Mouse (Mus musculus) cerebellum, postnatal 4 days (tissue): ENCODE data around the gene Insl5.

ENCODE experiments used
- DNase-seq, 2 experiments: peaks; one replicate each; pipeline ENCODE4 v3.0.0; 2022; ENCODE audit warnings: low spot score in 2 of 2, mixed read lengths in 1 of 2

Gene Insl5

DNA sequence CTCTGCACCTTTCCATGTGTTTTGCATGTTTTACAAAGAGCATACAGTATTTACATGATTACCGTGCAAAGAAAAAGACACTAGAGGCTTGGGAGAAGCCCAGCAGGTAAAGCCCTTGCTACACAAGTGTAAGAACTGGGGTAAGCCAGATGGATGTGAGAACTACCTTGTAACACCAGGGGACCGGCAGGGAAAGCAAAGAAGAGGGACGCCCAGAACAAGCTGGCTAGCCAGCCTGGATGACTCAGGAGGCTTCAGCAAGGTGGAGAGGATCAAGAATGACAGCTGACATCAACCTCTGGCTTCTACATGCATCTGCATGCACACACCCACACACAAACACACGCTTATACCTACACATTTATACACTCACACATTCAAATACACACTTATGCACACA, 36.6 kb downstream of the Insl5 start:
- no peak for DNase-seq

DNA sequence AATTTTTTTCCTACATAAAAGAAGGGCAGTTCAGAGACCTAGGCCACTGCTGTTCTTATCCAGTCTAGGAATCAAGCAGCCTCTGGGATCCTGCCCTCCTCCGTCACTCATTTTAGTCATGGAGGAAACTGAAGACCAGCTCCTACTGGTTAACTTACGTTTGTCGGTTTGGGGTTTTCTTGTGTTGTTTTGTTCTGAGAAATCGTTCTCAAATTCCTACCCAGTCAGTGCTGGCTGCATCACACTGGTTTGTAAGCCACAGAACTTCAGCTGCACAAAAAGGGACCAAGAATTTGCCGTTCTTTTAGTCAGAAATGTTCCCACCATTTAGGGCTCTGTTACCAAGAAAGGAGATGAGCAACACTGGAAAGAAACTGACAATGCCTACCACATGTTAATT, 37.3 kb downstream of the Insl5 start:
- no peak for DNase-seq

DNA sequence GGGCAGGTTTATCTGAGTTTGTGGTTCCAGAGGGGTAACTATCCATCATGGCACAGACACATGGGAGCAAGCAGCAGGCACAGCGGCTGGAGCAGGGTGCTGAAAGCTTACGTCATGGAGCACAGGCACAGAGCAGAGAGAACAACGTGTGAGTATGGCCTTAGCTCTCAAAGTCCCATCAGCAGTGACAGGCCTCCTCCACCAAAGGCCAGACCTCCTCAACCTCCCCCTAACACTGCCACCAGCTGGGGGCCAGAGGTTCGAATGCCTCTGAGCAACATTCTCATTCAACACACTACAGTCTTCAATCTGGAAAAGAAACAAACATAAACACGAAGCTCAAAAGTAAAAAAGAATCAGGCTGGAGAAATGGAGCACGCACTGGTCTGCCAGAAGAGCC, 38.1 kb downstream of the Insl5 start:
- DNase-seq, result no peak

DNA sequence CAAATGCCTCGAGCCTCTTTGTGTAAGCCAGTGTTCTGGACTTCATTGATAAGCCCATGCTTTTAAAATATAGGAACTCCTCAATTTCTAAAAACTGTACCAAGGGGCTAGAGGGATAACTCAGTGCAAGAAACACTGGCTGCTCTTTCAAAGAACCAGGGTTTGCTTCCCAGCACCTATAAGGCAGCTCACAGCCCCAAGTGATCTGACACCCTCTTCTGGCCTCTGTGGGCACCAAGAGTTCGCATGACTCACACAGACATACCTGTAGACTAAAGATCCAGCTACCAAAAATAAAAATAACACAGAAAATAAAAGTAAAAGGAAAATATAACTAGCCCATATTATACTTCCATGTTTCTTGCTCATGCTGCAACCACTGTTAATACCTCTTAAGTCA, 38.9 kb downstream of the Insl5 start:
- DNase-seq, result no peak

DNA sequence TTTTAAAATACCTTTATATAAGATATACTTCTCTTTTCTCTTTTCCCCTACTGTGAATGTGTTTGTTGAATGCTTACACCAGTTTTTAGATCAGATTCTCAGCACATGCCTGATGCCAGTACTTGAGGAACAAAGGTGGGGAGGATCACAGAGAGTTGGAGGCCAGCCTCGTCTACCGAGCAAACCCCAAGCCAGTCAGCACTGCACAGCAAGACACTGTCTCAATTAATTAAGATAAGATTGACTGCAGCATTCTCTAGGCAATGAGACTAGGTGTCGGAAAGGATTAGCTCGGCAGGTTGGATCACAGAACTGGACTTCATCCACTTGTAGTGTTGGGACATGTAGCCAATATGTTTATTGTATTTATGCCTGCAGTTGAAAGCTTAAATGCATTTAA, 39.3 kb downstream of the Insl5 start:
- DNase-seq, result no peak

DNA sequence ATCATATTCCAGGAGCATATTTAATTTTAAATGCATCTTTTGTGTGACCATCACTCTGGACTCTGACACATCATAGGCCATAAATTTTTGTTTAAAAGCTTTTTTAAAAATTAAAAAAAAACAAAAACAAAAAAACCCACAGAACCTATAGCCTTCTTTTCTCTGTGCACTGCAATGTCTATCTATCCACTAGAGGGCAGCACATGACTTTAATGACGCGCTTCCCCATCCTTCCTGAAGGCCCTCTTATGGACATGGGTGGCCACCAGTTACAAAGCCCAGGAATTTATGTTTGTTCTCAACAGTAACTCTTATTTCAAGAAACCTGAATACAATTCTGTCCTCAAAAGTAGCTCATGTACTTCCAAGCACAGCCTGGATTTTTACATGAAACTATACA, 39.7 kb downstream of the Insl5 start:
- peak in 1 of 2 experiments; percentile 46 for DNase-seq

DNA sequence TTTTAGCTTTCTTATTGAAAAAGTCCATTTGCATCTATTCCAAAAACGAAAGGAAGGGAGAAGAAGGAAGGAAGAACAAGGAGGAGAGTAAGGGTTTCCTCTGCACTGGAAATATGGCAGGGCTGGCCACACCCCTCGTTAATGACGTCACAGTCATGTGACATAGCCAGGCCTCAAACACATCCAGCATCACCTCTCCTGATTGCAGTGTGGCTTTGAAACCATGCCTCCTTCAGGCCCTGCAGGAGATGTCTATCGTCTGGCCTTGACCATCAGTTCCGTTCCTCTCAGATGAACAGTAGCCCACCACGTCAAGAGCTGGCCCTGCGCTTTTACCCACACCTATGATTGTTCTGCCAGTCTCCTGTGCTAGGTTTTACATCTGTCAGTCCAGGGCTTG, 40.5 kb downstream of the Insl5 start:
- DNase-seq, result no peak

DNA sequence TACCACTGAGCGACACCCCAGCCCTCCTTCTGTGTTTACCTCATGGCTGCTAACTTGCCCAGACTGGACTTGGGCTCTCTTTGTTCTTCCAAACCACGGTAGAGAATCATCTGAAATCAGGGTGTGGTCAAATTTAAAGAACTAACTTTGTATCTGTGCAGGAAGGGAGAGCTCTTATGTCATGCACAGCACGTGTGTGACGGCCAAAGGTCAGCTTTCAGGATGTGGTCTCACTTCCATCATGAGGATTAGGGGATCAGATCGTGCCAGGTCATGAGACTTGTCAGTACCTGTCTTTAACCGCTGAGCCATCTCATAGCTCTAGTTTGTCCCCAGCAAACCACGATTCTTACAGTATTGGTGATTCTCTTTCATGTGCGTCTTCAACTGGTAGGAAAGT, 44.9 kb downstream of the Insl5 start:
- no peak for DNase-seq

DNA sequence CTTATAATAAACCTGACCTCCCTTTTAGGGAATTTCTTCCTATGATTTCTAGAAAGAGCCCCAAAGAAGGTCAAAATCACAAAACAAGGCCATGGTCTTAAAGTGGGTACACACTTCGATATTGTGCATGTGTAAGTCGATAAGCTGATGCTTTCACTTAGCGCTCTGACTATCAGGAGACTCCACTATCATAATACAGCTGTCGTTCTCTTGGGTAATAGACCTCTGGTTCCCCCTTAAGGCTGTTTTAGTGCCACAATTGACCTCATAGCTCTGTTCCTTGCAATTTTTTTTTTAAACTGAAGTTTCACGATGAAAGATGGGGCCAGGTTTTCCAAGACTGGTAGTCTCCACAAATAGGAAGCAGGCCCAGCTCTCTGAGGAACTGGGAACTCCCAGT, 47.3 kb downstream of the Insl5 start:
- DNase-seq, result no peak

DNA sequence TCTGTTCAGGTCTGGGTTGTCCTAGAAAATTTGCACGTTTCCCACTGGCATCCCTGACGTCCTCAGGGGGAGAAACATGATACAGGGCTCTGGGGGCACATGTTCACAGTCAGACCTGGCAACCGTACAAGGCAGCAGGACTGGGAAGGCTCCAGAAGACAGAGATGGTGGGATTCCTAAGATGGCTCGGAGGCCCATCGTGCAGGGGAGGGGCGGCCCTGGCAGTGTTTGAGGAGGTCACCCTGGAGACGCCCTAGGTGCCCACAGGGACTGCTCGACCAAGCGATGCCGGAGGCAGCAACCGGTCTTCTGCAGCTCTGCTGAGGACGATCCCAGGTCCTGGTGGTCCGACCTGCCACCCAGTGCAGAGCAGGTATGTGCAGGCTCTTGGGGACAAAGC, 48.2 kb downstream of the Insl5 start, which contains the start of gene Tctex1d1:
Gene Tctex1d1, plus strand, starts transcription at position 167 of the 400 bp plus-strand sequence.
- DNase-seq, result peak in 1 of 2 experiments; percentile 31

DNA sequence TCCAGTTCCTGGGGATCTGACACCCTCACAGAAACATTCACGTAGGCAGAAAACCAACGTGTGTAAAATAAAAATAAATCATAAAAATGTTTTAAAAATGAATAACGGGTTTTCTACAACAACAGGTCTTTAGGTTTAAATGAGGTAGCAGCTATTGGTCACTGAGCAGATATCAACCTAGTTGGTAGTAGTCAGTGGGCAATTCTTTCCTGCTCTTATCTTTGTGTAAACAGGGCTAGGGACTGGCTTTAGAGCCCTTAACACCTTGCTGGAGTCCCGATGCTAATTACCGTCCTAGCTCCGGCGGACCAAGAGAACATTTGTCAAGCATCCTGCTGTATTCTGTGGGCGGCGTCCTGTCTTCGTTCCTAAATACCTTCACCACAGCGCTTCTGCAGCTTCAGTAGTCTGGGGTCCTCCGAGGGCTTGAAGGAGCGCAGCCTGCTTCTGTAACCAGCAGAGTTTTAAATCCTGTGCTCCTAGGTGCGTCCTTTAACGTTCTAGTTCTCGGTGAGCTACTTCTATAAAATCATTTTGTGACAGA, 48.8 kb downstream of the Insl5 start:
- DNase-seq, result no peak

DNA sequence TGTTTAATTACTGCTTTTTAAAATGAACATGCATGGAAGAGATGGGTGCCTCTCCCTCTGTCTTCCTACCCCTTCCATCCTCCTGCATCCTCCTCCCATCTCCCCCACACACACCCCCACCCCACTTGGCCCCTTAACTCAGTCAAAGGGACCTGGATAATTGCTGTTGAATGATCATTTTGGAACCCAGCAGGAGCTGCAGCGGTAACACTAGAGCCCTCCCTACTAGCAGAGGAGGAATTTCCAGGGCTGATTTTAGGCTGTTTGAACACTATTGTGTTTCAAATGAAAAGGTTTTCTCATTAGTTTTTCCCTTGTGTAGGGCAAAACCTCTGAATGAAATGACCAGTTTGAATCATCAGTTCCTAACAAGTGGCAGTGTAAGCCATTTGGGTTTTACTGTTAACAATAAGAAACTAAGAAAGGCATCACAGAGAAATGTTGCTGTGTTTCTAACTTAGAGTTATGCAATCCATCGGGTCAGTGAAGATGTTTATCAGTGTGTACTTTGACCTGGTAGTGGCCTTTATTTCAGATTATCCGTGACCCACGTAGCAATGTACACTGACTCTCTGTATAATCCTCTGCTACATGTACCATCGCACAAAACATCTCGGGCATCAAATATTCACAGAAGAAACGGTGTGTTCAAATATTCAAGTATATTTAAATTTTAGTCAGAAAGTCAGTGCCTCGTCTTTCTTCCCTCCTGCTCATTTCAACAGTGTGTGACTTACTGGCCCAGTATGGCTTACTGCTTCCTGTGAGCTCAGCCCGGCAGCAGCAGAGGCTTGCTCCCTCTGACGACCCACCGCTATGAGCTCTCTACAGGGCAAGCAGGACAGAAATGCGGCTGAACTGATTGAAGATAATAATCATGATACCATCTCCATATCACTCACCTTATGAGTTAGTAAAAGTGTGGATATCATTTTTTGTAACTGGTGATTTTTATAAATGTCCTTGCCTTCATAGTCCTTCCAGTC, 50.1 kb downstream of the Insl5 start:
- no peak for DNase-seq

DNA sequence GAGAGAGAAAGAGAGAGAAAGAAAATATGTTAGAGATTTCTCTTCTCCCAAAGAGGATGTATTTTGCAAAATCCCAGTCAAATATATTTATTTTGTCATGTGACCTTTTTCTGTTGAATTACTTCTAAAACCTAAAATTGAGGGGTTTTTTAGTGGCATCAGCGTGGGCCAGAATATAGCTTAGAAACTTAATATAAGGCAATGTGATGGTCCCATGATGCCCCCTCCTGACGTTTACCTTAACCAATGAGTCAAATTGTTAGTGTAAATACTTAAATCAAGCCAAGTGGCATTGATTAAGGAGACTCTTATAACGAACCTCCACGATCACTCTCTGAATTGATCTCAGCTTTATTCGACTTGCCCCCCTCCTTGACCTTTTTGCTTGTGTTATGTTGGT, 52.5 kb downstream of the Insl5 start:
- DNase-seq, result no peak

DNA sequence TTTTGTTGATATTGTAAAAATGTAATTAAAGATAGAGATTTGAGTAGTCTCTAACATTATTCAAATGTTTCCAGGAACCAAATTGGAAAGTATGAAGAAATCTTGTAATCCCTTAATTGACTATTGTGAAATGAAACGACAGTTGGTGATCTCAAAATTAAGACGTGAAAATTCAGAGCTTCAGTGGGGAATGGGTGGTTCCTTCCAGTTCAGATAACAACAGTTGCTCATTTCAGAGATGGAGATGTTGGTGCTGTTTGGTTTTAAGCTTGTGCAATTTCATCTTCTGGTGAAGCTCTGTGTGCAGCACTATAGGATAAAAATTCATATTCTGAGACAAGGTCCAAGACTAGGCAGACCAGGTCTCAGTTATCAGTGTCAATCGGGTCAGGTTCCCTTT, 54.6 kb downstream of the Insl5 start:
- DNase-seq, result no peak

DNA sequence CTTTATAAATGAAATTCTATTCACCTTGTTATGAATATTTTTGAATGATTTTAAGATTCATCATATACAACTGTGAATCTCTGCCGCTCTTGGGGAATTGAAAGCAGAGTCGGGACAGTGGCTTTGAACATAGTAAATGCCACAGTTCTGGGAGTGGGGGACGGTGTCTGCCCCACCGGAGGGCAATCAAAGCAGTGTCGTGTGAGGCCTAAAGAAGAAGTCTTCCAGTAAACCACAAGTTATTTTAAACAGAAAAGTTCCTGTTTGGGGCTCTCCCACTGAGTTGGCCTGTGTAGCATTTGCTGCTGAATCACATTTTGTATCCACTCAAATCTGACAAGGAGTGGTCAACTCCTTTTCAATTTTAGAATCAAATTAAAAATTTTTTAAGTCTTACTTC, 55.5 kb downstream of the Insl5 start:
- no peak for DNase-seq

DNA sequence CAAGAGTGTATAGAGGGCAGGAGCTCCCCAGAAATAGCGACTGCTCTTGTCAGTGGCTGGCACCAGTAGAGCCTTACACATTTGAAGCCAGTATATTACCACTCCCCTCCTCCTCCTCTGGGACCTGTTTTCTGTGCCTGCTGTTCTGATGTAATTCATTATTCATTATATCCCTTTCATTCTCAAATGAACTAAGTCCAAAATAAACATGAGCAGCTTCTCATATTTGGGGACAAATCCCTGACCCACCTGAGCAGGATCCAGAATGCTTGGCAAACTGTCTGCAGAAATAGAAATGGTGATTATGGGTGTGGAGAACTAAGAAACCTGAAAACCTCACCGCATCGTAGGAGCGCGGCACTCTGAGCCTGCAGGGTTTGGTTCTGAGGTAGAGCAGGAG, 57.0 kb downstream of the Insl5 start:
- DNase-seq, result no peak
